Mouse (Mus musculus) cerebellum, adult 18-20 months (tissue): ENCODE results near the gene Narfl.
A peak's percentile ranks its signal among the peaks of the same experiment; 100 is the strongest.

ENCODE experiments used
- DNase-seq, 2 experiments: peaks; one replicate each; pipeline ENCODE4 v3.0.0; 2021

The Narfl gene

GRCm38 (mm10) chr17:25807452-25807851 lies 33.9 kb downstream of the Narfl start:
- DNase-seq: peak; percentile 17 to 36

- peak in 1 of 2 experiments; percentile 22 for DNase-seq
Measured at GRCm38 (mm10) chr17:25808028-25808427, 34.5 kb downstream of the Narfl start.

- DNase-seq: peak; percentile 96 to 97
Measured at GRCm38 (mm10) chr17:25808789-25809605, 35.4 kb downstream of the Narfl start, which contains the start of gene Fbxl16. TSS of gene Fbxl16 (plus strand) at chr17:25809085.

GRCm38 (mm10) chr17:25809606-25810340 lies 36.2 kb downstream of the Narfl start:
- DNase-seq: peak; percentile 79 to 86

GRCm38 (mm10) chr17:25810890-25811289 lies 37.3 kb downstream of the Narfl start:
- peak; percentile 21 to 29 for DNase-seq

GRCm38 (mm10) chr17:25813471-25813870 lies 39.9 kb downstream of the Narfl start:
- peak; percentile 70 to 74 for DNase-seq

- peak in 1 of 2 experiments; percentile 9 for DNase-seq
Measured at GRCm38 (mm10) chr17:25817662-25818061, 44.1 kb downstream of the Narfl start.

- peak in 1 of 2 experiments; percentile 14 for DNase-seq
Measured at GRCm38 (mm10) chr17:25818851-25819780, 45.5 kb downstream of the Narfl start.

GRCm38 (mm10) chr17:25823452-25823851 lies 49.9 kb downstream of the Narfl start, which contains the start of gene Wdr24:
TSS of gene Wdr24 (plus strand) at chr17:25823627.
- peak; percentile 75 to 84 for DNase-seq

GRCm38 (mm10) chr17:25824362-25825142 lies 51.0 kb downstream of the Narfl start:
- no peak for DNase-seq

- DNase-seq: peak in 1 of 2 experiments; percentile 23
Measured at GRCm38 (mm10) chr17:25825311-25825710, 51.7 kb downstream of the Narfl start.

GRCm38 (mm10) chr17:25825984-25826570 lies 52.5 kb downstream of the Narfl start:
- no peak for DNase-seq

- no peak for DNase-seq
Measured at GRCm38 (mm10) chr17:25827011-25827410, 53.4 kb downstream of the Narfl start.

- no peak for DNase-seq
Measured at GRCm38 (mm10) chr17:25827546-25828222, 54.1 kb downstream of the Narfl start.

GRCm38 (mm10) chr17:25828223-25828594 lies 54.6 kb downstream of the Narfl start:
- DNase-seq: peak in 1 of 2 experiments; percentile 25

GRCm38 (mm10) chr17:25828712-25829557 lies 55.4 kb downstream of the Narfl start, which contains the start of gene Jmjd8:
TSS of gene Jmjd8 (plus strand) at chr17:25828867.
- DNase-seq: peak; percentile 86 to 87

- peak in 1 of 2 experiments; percentile 26 for DNase-seq
Measured at GRCm38 (mm10) chr17:25829558-25830017, 56.0 kb downstream of the Narfl start.

- DNase-seq: no peak
Measured at GRCm38 (mm10) chr17:25830200-25830753, 56.7 kb downstream of the Narfl start.

GRCm38 (mm10) chr17:25830806-25831431 lies 57.3 kb downstream of the Narfl start:
- DNase-seq: no peak
